Mouse (Mus musculus): ENCODE measurements around the gene Lrrc72. TPM values are rescaled to one million over a fixed set of nuclear protein-coding genes. Genes with fewer than 3 reads are reported as not detected.
A peak's percentile ranks its signal among the peaks of the same experiment; 100 is the strongest.

Gene Lrrc72
- polyA plus RNA-seq, 1 experiment, result not detected

- H3K4me1 ChIP-seq (ENCODE audit: control insufficient read depth), result no peaks in the 10 kb centered on the region
- H3K36me3 ChIP-seq (ENCODE audit: control insufficient read depth), result no peaks in the 10 kb centered on the region
- H3K4me3 ChIP-seq (replicated peaks), result no peak overlapping the region
- no peaks in the 10 kb centered on the region for H3K27me3 ChIP-seq (ENCODE audit: control insufficient read depth)
- no peaks in the 10 kb centered on the region for H3K9me3 ChIP-seq (ENCODE audit: control insufficient read depth, low read length)
- TF ChIP-seq GATA1 (IDR thresholded peaks at IDR 0.05; ENCODE audit: low read length), result no peak
- no peak for TF ChIP-seq TAL1 (IDR thresholded peaks at IDR 0.05; ENCODE audit: low read length)
These were observed 12.0 kb downstream of the Lrrc72 start for GRCm38 (mm10) chr12:36241171-36241570.

GRCm38 (mm10) chr12:36231386-36231785 lies 21.8 kb downstream of the Lrrc72 start:
- no peaks in the 10 kb centered on the region for H3K27me3 ChIP-seq (ENCODE audit: control insufficient read depth)
- TF ChIP-seq TAL1 (IDR thresholded peaks at IDR 0.05; ENCODE audit: low read length) (no peak), GATA1 (IDR thresholded peaks at IDR 0.05; ENCODE audit: low read length) (no peak)
- no peak overlapping the region for H3K4me3 ChIP-seq (replicated peaks)
- no peaks in the 10 kb centered on the region for H3K4me1 ChIP-seq (ENCODE audit: control insufficient read depth)
- no peaks in the 10 kb centered on the region for H3K36me3 ChIP-seq (ENCODE audit: control insufficient read depth)
- no peaks in the 10 kb centered on the region for H3K9me3 ChIP-seq (ENCODE audit: control insufficient read depth, low read length)

- H3K4me3 ChIP-seq (replicated peaks), result no peak overlapping the region
- H3K27me3 ChIP-seq (ENCODE audit: control insufficient read depth), result no peaks in the 10 kb centered on the region
These were observed 28.8 kb downstream of the Lrrc72 start for GRCm38 (mm10) chr12:36224392-36224791.

GRCm38 (mm10) chr12:36216905-36217304 lies 36.3 kb downstream of the Lrrc72 start:
- H3K4me3 ChIP-seq (replicated peaks), result no peak overlapping the region
- no peaks in the 10 kb centered on the region for H3K36me3 ChIP-seq (ENCODE audit: control insufficient read depth)
- no peaks in the 10 kb centered on the region for H3K4me1 ChIP-seq (ENCODE audit: control insufficient read depth)
- no peak for TF ChIP-seq TAL1 (IDR thresholded peaks at IDR 0.05; ENCODE audit: low read length)
- no peak for TF ChIP-seq GATA1 (IDR thresholded peaks at IDR 0.05; ENCODE audit: low read length)
- H3K27me3 ChIP-seq (ENCODE audit: control insufficient read depth), result no peaks in the 10 kb centered on the region
- H3K9me3 ChIP-seq (ENCODE audit: control insufficient read depth, low read length), result no peaks in the 10 kb centered on the region

More at GRCm38 (mm10) chr12:36224392-36224791, 28.8 kb downstream of the Lrrc72 start:
- TF ChIP-seq GATA1 (IDR thresholded peaks at IDR 0.05; ENCODE audit: low read length) (no peak), TAL1 (IDR thresholded peaks at IDR 0.05; ENCODE audit: low read length) (no peak)
- H3K9me3 ChIP-seq (ENCODE audit: control insufficient read depth, low read length), result no peaks in the 10 kb centered on the region
- no peaks in the 10 kb centered on the region for H3K36me3 ChIP-seq (ENCODE audit: control insufficient read depth)
- H3K4me1 ChIP-seq (ENCODE audit: control insufficient read depth), result no peaks in the 10 kb centered on the region

- TF ChIP-seq TAL1 (IDR thresholded peaks at IDR 0.05; ENCODE audit: low read length) (no peak), GATA1 (IDR thresholded peaks at IDR 0.05; ENCODE audit: low read length) (no peak)
- no peaks in the 10 kb centered on the region for H3K36me3 ChIP-seq (ENCODE audit: control insufficient read depth)
- no peak overlapping the region for H3K4me3 ChIP-seq (replicated peaks)
- no peaks in the 10 kb centered on the region for H3K27me3 ChIP-seq (ENCODE audit: control insufficient read depth)
- no peaks in the 10 kb centered on the region for H3K9me3 ChIP-seq (ENCODE audit: control insufficient read depth, low read length)
- H3K4me1 ChIP-seq (ENCODE audit: control insufficient read depth), result no peaks in the 10 kb centered on the region
These were observed 37.0 kb downstream of the Lrrc72 start for GRCm38 (mm10) chr12:36216230-36216629.

GRCm38 (mm10) chr12:36215149-36215480 lies 38.1 kb downstream of the Lrrc72 start:
- H3K9me3 ChIP-seq (ENCODE audit: control insufficient read depth, low read length), result no peaks in the 10 kb centered on the region
- H3K36me3 ChIP-seq (ENCODE audit: control insufficient read depth), result no peaks in the 10 kb centered on the region
- no peak for TF ChIP-seq TAL1 (IDR thresholded peaks at IDR 0.05; ENCODE audit: low read length)
- H3K4me1 ChIP-seq (ENCODE audit: control insufficient read depth), result no peaks in the 10 kb centered on the region
- H3K4me3 ChIP-seq (replicated peaks), result no peak overlapping the region
- no peaks in the 10 kb centered on the region for H3K27me3 ChIP-seq (ENCODE audit: control insufficient read depth)

- no peaks in the 10 kb centered on the region for H3K9me3 ChIP-seq (ENCODE audit: control insufficient read depth, low read length)
- TF ChIP-seq GATA1 (IDR thresholded peaks at IDR 0.05; ENCODE audit: low read length), result no peak
- TF ChIP-seq TAL1 (IDR thresholded peaks at IDR 0.05; ENCODE audit: low read length), result no peak
- no peaks in the 10 kb centered on the region for H3K27me3 ChIP-seq (ENCODE audit: control insufficient read depth)
- no peak overlapping the region for H3K4me3 ChIP-seq (replicated peaks)
- H3K36me3 ChIP-seq (ENCODE audit: control insufficient read depth), result no peaks in the 10 kb centered on the region
- H3K4me1 ChIP-seq (ENCODE audit: control insufficient read depth), result no peaks in the 10 kb centered on the region
These were observed 38.6 kb downstream of the Lrrc72 start for GRCm38 (mm10) chr12:36214389-36215148.

GRCm38 (mm10) chr12:36210096-36210495 lies 43.1 kb downstream of the Lrrc72 start:
- H3K9me3 ChIP-seq (ENCODE audit: control insufficient read depth, low read length), result no peaks in the 10 kb centered on the region
- no peak for TF ChIP-seq GATA1 (IDR thresholded peaks at IDR 0.05; ENCODE audit: low read length)
- TF ChIP-seq TAL1 (IDR thresholded peaks at IDR 0.05; ENCODE audit: low read length), result no peak
- H3K36me3 ChIP-seq (ENCODE audit: control insufficient read depth), result no peaks in the 10 kb centered on the region
- no peaks in the 10 kb centered on the region for H3K27me3 ChIP-seq (ENCODE audit: control insufficient read depth)
- no peak overlapping the region for H3K4me3 ChIP-seq (replicated peaks)
- H3K4me1 ChIP-seq (ENCODE audit: control insufficient read depth), result no peaks in the 10 kb centered on the region

GRCm38 (mm10) chr12:36208456-36208855 lies 44.7 kb downstream of the Lrrc72 start:
- H3K4me3 ChIP-seq (replicated peaks), result peak overlapping the region; percentile 36
- TF ChIP-seq TAL1 (IDR thresholded peaks at IDR 0.05; ENCODE audit: low read length) (no peak), GATA1 (IDR thresholded peaks at IDR 0.05; ENCODE audit: low read length) (no peak)
- no peaks in the 10 kb centered on the region for H3K27me3 ChIP-seq (ENCODE audit: control insufficient read depth)

GRCm38 (mm10) chr12:36207800-36208148 lies 45.4 kb downstream of the Lrrc72 start:
- Histone ChIP-seq H3K4me3 (replicated peaks) (no peak overlapping the region), H3K9me3 (ENCODE audit: control insufficient read depth, low read length) (no peaks in the 10 kb centered on the region), H3K27me3 (ENCODE audit: control insufficient read depth) (no peaks in the 10 kb centered on the region), H3K4me1 (ENCODE audit: control insufficient read depth) (no peaks in the 10 kb centered on the region), H3K36me3 (ENCODE audit: control insufficient read depth) (no peaks in the 10 kb centered on the region)
- TF ChIP-seq GATA1 (IDR thresholded peaks at IDR 0.05; ENCODE audit: low read length) (no peak), TAL1 (IDR thresholded peaks at IDR 0.05; ENCODE audit: low read length) (no peak)

More at GRCm38 (mm10) chr12:36208456-36208855, 44.7 kb downstream of the Lrrc72 start:
- Histone ChIP-seq H3K36me3 (ENCODE audit: control insufficient read depth) (no peaks in the 10 kb centered on the region), H3K9me3 (ENCODE audit: control insufficient read depth, low read length) (no peaks in the 10 kb centered on the region), H3K4me1 (ENCODE audit: control insufficient read depth) (no peaks in the 10 kb centered on the region)
